Mouse (Mus musculus) layer of hippocampus, postnatal 25 days (tissue): ENCODE data around the gene Fam205c. TPM values are rescaled to one million over a fixed set of nuclear protein-coding genes. Genes with fewer than 3 reads are reported as not detected.
"Not testable (repeated sequence)": the region's sequence is repeated elsewhere in the genome, so short reads cannot be mapped to it uniquely, and the experiment has no call there.

Experiments used
- DNase-seq, 2 experiments: peaks; one replicate each; pipeline ENCODE4 v3.0.0; 2022; ENCODE audit warnings: mixed read lengths in 2 of 2, low spot score in 1 of 2; ENCODE audit errors: extremely low spot score in 1 of 2
- total RNA-seq, 2 experiments: library from RNA; stranded (reverse); gene quantifications; 2 replicates each; pipeline ENCODE4 v1.2.3; 2021

The Fam205c gene
- total RNA-seq, 2 experiments from 2014 or later = 0.64 to 0.87 TPM

GRCm38 (mm10) chr4:42879829-42880676 is 6.0 kb upstream of the Fam205c start:
- no peak for DNase-seq

- no peak for DNase-seq
Observed at GRCm38 (mm10) chr4:42877657-42878056, 3.6 kb upstream of the Fam205c start.

- DNase-seq = peak in 1 of 2 experiments; percentile 45
Observed at GRCm38 (mm10) chr4:42876586-42877291, 2.7 kb upstream of the Fam205c start.

GRCm38 (mm10) chr4:42872746-42873435 is 1.1 kb downstream of the Fam205c start:
- no peak for DNase-seq

- DNase-seq = no peak
Observed at GRCm38 (mm10) chr4:42872151-42872550, 1.9 kb downstream of the Fam205c start.

DNA sequence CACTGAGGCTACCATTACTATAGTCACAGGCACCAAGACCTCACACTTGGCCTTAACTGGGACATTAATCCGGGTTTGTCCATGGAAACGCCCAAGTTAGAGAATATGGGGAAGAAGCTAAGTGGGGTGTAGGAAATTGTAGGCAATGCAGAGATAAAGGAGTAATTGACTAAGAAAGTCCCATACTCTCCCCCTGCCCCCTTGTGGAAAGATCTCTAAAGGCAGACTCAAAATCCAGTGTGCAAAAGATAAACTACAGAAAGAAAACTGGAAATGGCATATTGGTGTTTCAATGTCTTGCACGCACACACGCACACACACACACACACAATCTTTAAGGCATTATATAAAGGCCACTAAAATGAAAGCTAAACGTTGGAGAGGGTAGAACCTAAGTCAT is 3.3 kb downstream of the Fam205c start:
- DNase-seq = no peak

DNA sequence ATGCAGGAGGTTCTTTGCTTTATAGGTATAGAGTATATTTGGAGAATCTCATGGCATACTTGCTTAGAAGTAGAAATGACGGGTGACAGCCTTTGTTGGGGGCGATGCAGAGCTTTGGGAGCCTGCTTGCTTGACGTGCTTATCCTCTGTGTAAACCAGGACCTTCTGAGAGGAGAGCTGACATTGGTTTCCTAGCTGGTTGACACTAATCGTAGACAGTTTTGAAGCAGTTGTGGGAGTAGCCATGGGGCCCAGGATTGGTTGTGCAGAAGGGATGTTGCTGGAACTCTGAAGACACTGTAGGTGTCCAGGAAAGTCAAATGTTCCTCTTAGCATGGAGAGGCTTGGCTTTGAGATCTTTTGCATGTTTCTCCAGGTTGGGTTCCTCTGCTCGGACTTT is 5.8 kb downstream of the Fam205c start:
- no peak for DNase-seq

- no peak for DNase-seq
Observed at GRCm38 (mm10) chr4:42867390-42867789, 6.6 kb downstream of the Fam205c start.

GRCm38 (mm10) chr4:42863487-42863886 is 10.5 kb downstream of the Fam205c start:
- DNase-seq = not testable (repeated sequence)

- not testable (repeated sequence) for DNase-seq
Observed at GRCm38 (mm10) chr4:42860483-42860882, 13.6 kb downstream of the Fam205c start.

DNA sequence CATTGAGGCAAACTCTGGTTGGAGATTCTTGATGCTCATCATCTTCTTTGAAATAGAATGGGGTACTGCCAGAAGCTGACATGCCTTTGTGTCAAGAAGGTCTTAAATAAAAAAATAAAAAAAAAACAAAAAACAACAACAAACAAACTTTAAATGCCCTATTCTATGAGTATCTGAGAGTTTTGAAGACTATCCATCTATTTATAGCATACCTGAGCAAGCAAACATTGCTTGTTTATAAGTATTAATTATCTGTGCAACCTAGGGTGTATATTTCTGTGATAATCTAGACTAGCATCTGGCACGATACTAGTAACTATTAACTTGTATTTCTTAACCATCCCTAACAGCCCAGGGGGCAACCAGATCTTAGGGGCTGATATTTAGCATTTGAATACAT is 17.4 kb downstream of the Fam205c start, which contains the start of gene Gm12394:
Gm12394 (minus strand) TSS at position 101 of the 400 bp plus-strand sequence.
- not testable (repeated sequence) for DNase-seq

GRCm38 (mm10) chr4:42853788-42854187 is 20.2 kb downstream of the Fam205c start, which contains the start of gene Fam205a1:
TSS of gene Fam205a1 (minus strand) at chr4:42853888.
- not testable (repeated sequence) for DNase-seq

Other genes starting within 250 kb of the Fam205c start
- gene Gm2564, start 244.5 kb downstream of the Fam205c start, total RNA-seq = 10 to 100 TPM; 12.3 to 13.7 TPM
- 1 to 10 TPM in 1 of 2 experiments, not detected in 1; 6.1 TPM for gene Ccl27b, start 219.0 kb downstream of the Fam205c start, total RNA-seq
- under 1 TPM in 1 of 2 experiments, not detected in 1; 0.47 TPM for gene Il11ra2, start 212.3 kb downstream of the Fam205c start, total RNA-seq
- gene 4930578G10Rik, start 138.7 kb downstream of the Fam205c start, total RNA-seq = 1 to 10 TPM in 1 of 2 experiments, under 1 TPM in 1; 0.49 to 2.7 TPM
- gene Ccl19, start 117.7 kb downstream of the Fam205c start, total RNA-seq = under 1 TPM in 1 of 2 experiments, not detected in 1; 0.86 TPM
- gene Ccl21a, start 100.2 kb downstream of the Fam205c start, total RNA-seq = not detected
- under 1 TPM; 0.12 to 0.20 TPM for gene Fam205a1, start 20.3 kb downstream of the Fam205c start, total RNA-seq
- gene Gm12394, start 17.5 kb downstream of the Fam205c start, total RNA-seq = under 1 TPM; 0.64 to 0.80 TPM
- gene Phf24, start 42.4 kb upstream of the Fam205c start, total RNA-seq = 100 to 1,000 TPM; 137 to 149 TPM
- 100 to 1,000 TPM; 208 to 224 TPM for gene Dnajb5, start 75.6 kb upstream of the Fam205c start, total RNA-seq
- not detected for gene 1700022I11Rik, start 95.4 kb upstream of the Fam205c start, total RNA-seq
- 100 to 1,000 TPM; 191 to 201 TPM for gene Vcp, start 126.3 kb upstream of the Fam205c start, total RNA-seq
- gene Fancg, start 136.3 kb upstream of the Fam205c start, total RNA-seq = 1 to 10 TPM; 7.7 to 8.7 TPM
- gene Pigo, start 151.6 kb upstream of the Fam205c start, total RNA-seq = 10 to 100 TPM; 33.9 TPM
- gene Stoml2, start 157.5 kb upstream of the Fam205c start, total RNA-seq = 100 to 1,000 TPM in 1 of 2 experiments, 10 to 100 TPM in 1; 85.6 to 108 TPM
- gene Fam214b, start 172.0 kb upstream of the Fam205c start, total RNA-seq = 10 to 100 TPM; 32.9 to 37.7 TPM
- 10 to 100 TPM; 32.7 to 49.6 TPM for gene Unc13b, start 184.7 kb upstream of the Fam205c start, total RNA-seq